Mouse (Mus musculus) kidney, adult 2 months (tissue): ENCODE results near the gene Gm16253. TPM values are rescaled to one million over a fixed set of nuclear protein-coding genes. Genes with fewer than 3 reads are reported as not detected.

Experiments used
- DNase-seq: peaks from one replicate; pipeline ENCODE4 v3.0.0; 2021
- H3K27ac ChIP-seq: fragments of 200-500 bp; 2 replicates; pipeline ENCODE4 v1.5.1; 2012; ENCODE audit warnings: low read depth, low read length, control low read depth, inconsistent platforms; ENCODE audit not compliant: insufficient read depth
- H3K27me3 ChIP-seq: fragments of 200-500 bp; replicated peaks from 2 replicates; pipeline ENCODE4 v1.6.1; 2012; ENCODE audit warnings: mild to moderate bottlenecking, moderate library complexity, low read length, inconsistent platforms; ENCODE audit not compliant: control insufficient read depth, insufficient read depth
- H3K36me3 ChIP-seq: fragments of 200-500 bp; 2 replicates; pipeline ENCODE4 v1.6.1; 2012; ENCODE audit warnings: mild to moderate bottlenecking, moderate library complexity, low read length, inconsistent platforms; ENCODE audit not compliant: control insufficient read depth, insufficient read depth
- H3K4me1 ChIP-seq: fragments of 200-500 bp; 2 replicates; pipeline ENCODE4 v1.6.1; 2011; ENCODE audit warnings: low read length; ENCODE audit not compliant: control insufficient read depth, insufficient read depth
- H3K4me3 ChIP-seq: fragments of 200-500 bp; 2 replicates; pipeline ENCODE4 v1.5.1; 2011; ENCODE audit warnings: mild to moderate bottlenecking, low read depth, low read length, control low read depth; ENCODE audit not compliant: insufficient read depth
- CTCF ChIP-seq: fragments of 200-500 bp; conservative IDR thresholded peaks from 2 replicates; pipeline ENCODE4 v1.5.1; 2011; ENCODE audit warnings: low read depth, mild to moderate bottlenecking, control low read depth, low read length, moderate library complexity, mixed read lengths; ENCODE audit not compliant: insufficient read depth, insufficient read length
- POLR2A ChIP-seq: fragments of 200-500 bp; IDR thresholded peaks from one replicate; pipeline ENCODE4 v1.6.1; 2011; ENCODE audit warnings: low read depth, low read length, control low read depth
- WGBS: fragments of 180-500 bp; shearing (Covaris S2); methylation state at CpG from one replicate; pipeline ENCODE4 v1.1.7; 2018; 5-methylcytosine and 5-hydroxymethylcytosine counted together
- polyA plus RNA-seq: library from polyadenylated mRNA; depleted of rRNA; stranded (reverse); fragments of >200 nt; gene quantifications from 2 replicates; pipeline ENCODE4 v1.2.3, GENCODE M21; 2012

Gene Gm16253
- polyA plus RNA-seq, 1 experiment: not detected

DNA sequence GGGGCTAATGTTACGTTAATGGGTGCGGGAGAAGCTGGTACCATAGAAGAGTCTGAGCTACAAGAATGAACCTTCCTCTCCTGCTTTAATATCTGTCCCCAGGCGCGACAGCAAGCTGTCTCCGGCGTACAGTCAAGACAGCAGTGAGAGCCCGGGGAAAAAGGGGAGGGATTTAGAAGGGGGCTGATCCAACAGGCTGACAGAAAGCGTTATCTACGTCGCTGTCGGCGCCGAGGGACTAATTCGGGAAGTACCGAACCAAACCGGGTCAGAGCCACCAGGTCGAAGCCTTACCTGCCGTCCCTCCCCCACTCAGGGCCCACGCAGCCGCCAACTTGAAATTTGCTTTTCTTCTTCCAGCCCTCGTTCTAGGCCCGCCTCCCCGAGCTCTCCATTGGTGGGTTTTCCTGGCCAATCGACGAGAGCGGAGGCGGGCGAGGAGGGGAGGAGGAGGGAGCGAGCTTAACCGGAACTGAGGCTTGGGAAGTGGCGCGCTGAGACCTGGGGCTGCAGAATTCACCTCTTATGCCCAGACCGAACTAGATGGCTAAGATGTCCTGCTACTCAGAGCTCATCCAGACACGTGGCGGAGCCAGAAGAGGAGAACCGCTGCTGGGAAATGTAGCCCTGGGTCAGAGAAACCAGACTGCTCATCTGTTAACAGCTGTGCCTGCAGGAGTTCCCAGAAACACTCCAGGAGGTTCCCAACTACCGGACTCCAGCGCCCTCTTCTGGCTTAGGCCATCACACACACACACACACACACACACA lies 17.2 kb downstream of the Gm16253 start, which contains the start of gene Polr3gl:
Gene Polr3gl (minus strand): TSS at position 392 of the 771 bp plus-strand sequence.
- TF ChIP-seq CTCF (peak; percentile 27; the same call in 1 of the 2 replicates), POLR2A (peak; percentile 9)
- Histone ChIP-seq H3K36me3 (no peaks in the 10 kb centered on the region), H3K27ac (peak within 1 kb of the TSS; percentile 87), H3K4me1 (0 out of 2 replicates have a peak, but pooled peaks cover 2% of the 10 kb centered on the region), H3K27me3 (0 out of 2 replicates have a peak, but pooled peaks cover 1% of the 10 kb centered on the region), H3K4me3 (peak within 1 kb of the TSS; percentile 91)
- under 1% methylated on average over 38 of the region's 38 CpGs for WGBS
- DNase-seq: peak; percentile 97

DNA sequence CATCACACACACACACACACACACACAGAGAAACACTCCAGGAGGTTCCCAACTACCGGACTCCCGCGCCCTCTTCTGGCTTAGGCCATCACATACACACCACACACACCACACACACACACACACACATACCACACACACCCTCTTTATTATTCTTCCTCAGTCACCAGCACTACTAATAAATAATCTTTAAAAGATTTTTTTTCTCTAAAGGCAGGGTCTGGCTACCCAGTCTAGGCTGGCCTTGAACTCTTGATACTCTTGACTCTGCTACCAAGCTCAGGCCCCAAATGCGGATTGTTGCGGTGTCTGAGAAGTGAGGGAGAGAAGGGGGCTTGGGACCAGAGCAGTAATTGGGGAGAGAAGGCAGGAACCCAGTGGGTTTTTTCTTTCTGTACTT lies 18.1 kb downstream of the Gm16253 start:
- Histone ChIP-seq H3K36me3 (no peaks in the 10 kb centered on the region), H3K4me1 (0 out of 2 replicates have a peak, but pooled peaks cover 2% of the 10 kb centered on the region), H3K4me3 (no peak overlapping the region), H3K27ac (no peak overlapping the region), H3K27me3 (0 out of 2 replicates have a peak, but pooled peaks cover 1% of the 10 kb centered on the region)
- 90% methylated on average over 5 of the region's 5 CpGs for WGBS
- DNase-seq: no peak
- no peak for TF ChIP-seq CTCF

DNA sequence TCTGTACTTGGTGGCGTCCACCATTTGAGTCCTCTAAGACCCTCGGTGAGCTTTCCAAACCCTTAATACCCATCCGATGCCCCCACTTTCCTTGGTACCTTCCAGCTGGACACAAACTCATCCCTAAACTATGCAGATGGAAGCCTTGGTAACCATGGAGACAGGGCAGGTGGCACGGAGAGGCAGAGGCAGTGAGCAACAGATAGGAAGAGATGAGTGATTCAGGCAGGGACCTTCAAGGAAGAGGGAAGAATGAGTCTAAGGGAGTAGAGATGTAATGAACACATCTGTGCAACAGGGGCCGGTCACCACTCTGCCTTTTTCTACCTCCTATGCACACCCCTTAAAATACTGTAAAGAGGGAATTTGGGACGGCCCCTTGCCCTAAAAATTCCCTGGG lies 18.9 kb downstream of the Gm16253 start:
- DNase-seq: no peak
- WGBS: 39% methylated on average over 6 of the region's 6 CpGs
- Histone ChIP-seq H3K27me3 (0 out of 2 replicates have a peak, but pooled peaks cover 1% of the 10 kb centered on the region), H3K4me3 (no peak overlapping the region), H3K4me1 (0 out of 2 replicates have a peak, but pooled peaks cover 2% of the 10 kb centered on the region), H3K27ac (no peak overlapping the region), H3K36me3 (no peaks in the 10 kb centered on the region)
- no peak for TF ChIP-seq POLR2A
- TF ChIP-seq CTCF: no peak

DNA sequence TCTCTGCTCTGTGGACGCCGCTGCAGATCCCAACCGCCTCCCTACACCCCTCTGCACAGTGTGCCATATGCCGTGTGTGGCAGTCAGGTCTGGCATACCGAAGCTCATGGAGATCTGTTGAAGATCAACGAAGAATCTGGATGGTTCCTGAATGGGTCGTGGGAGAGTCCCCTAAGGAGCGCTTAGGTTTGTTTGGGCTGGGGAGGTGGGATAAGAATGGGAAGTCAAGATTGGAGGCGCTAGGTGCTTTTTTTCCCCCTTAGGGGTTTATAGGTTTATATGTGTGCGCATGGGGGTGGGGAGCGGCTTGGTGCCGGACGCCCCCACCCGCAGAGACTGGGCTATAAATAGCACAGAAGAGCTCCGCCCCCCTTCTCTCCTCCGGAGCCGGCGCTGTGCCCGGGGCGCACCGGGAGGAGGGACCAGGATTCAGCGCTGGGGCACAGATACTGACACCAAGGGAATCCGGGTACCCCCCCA lies 19.5 kb downstream of the Gm16253 start, which contains the start of gene Ankrd34a:
Gene Ankrd34a (plus strand): TSS at position 409 of the 480 bp plus-strand sequence.
- H3K4me1 ChIP-seq: 0 out of 2 replicates have a peak, but pooled peaks cover 2% of the 10 kb centered on the region
- H3K4me3 ChIP-seq: peak within 1 kb of the TSS; percentile 31
- DNase-seq: peak; percentile 50
- no peak within 1 kb of the TSS for H3K27ac ChIP-seq
- TF ChIP-seq CTCF: no peak
- no peak for TF ChIP-seq POLR2A
- WGBS: 4% methylated on average over 21 of the region's 23 CpGs
- H3K27me3 ChIP-seq: 0 out of 2 replicates have a peak, but pooled peaks cover 1% of the 10 kb centered on the region
- H3K36me3 ChIP-seq: no peaks in the 10 kb centered on the region

DNA sequence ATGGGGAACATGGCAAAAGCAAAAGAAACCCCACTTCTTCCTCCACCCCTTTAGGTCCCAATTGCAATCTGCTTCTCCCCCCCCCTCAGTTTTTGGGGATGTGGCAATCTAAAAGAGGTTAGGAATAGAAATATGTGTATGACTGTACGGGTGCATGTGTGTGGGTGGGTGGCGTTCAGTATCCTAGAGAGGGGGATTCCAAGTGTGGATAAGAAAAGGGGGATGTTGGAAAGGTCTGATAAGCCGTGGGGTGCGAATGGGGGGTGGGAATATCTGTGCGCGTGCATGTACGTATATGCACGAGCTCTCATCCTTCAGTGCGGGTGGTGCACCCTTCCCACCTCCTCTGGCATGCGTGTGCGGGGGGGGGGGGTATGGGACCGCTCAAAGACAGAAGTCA lies 20.1 kb downstream of the Gm16253 start:
- TF ChIP-seq CTCF (no peak), POLR2A (no peak)
- H3K4me3 ChIP-seq: peak overlapping the region; percentile 31; the same call in 1 of the 2 replicates
- WGBS: 5% methylated on average over 11 of the region's 12 CpGs
- H3K27ac ChIP-seq: no peak overlapping the region
- no peaks in the 10 kb centered on the region for H3K36me3 ChIP-seq
- H3K4me1 ChIP-seq: 0 out of 2 replicates have a peak, but pooled peaks cover 2% of the 10 kb centered on the region
- H3K27me3 ChIP-seq: 0 out of 2 replicates have a peak, but pooled peaks cover 1% of the 10 kb centered on the region
- DNase-seq: no peak

DNA sequence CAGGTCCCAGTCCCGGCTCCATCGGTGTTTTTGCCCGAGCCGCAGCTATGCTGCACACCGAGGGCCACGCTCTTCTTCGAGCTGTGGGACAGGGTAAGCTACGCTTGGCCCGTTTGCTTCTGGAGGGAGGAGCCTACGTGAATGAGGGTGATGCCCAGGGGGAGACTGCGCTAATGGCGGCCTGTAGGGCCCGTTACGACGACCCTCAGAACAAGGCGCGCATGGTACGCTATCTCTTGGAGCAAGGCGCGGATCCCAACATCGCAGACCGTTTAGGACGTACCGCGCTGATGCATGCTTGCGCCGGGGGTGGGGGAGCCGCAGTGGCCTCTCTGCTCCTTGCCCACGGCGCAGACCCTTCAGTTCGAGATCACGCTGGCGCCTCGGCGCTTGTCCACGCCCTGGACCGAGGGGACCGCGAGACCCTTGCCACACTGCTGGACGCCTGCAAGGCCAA lies 20.7 kb downstream of the Gm16253 start:
- TF ChIP-seq POLR2A: no peak
- TF ChIP-seq CTCF: no peak
- no peaks in the 10 kb centered on the region for H3K36me3 ChIP-seq
- peak overlapping the region; percentile 31 for H3K4me3 ChIP-seq
- 0 out of 2 replicates have a peak, but pooled peaks cover 1% of the 10 kb centered on the region for H3K27me3 ChIP-seq
- 1% methylated on average over 40 of the region's 40 CpGs for WGBS
- no peak overlapping the region for H3K27ac ChIP-seq
- peak; percentile 10 for DNase-seq
- H3K4me1 ChIP-seq: 0 out of 2 replicates have a peak, but pooled peaks cover 2% of the 10 kb centered on the region
